Mouse (Mus musculus): ENCODE data around the gene Kiss1r. TPM values are rescaled to one million over a fixed set of nuclear protein-coding genes. Genes with fewer than 3 reads are reported as not detected.

The Kiss1r gene
- polyA plus RNA-seq, 1 experiment from 2014 or later: 1.2 TPM

DNA sequence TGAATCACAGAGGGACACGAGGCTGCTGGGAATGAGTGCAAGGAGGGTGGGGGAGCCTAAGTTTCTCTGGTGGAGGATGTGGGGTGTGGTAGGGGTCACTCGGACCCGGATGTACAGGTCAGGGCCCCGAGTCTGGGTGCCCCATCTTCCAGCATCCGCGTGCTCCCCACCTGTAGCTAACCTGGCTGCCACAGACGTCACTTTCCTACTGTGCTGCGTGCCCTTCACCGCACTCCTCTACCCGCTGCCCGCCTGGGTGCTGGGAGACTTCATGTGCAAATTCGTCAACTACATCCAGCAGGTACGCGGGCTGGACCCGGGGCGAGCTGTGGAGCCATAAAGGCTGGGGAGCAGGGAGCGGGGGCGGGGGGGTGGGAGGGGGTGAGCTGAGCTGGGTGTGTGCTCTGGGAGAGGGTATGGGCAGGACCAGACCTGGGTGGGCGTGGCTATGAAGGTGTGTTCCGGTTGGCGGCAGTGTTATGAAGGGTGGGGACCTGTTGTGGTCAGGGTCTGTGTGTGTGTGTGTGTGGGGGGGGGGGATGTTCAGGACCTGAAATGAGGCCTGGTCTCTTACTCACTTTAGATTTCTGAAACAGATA is 2.6 kb downstream of the Kiss1r start:
- no peak overlapping the region for H3K27ac ChIP-seq
- peak overlapping the region; percentile 35; the same call in 1 of the 2 replicates for H3K9ac ChIP-seq
- WGBS: 5% methylated on average over 21 of the region's 21 CpGs
- peaks cover 60% of the 10 kb centered on the region for H3K4me1 ChIP-seq
- H3K9me3 ChIP-seq (replicated peaks): no peaks in the 10 kb centered on the region; the same call in 1 of the 2 replicates
- H3K4me2 ChIP-seq (replicated peaks): 0 out of 2 replicates have a peak overlapping the region, but pooled peaks have one; percentile 15
- H3K4me3 ChIP-seq: 0 out of 2 replicates have a peak overlapping the region, but pooled peaks have one; percentile 2
- H3K36me3 ChIP-seq: no peaks in the 10 kb centered on the region
- no peak for ATAC-seq (ENCODE audit: low FRiP score)
- peaks cover 72% of the 10 kb centered on the region for H3K27me3 ChIP-seq

DNA sequence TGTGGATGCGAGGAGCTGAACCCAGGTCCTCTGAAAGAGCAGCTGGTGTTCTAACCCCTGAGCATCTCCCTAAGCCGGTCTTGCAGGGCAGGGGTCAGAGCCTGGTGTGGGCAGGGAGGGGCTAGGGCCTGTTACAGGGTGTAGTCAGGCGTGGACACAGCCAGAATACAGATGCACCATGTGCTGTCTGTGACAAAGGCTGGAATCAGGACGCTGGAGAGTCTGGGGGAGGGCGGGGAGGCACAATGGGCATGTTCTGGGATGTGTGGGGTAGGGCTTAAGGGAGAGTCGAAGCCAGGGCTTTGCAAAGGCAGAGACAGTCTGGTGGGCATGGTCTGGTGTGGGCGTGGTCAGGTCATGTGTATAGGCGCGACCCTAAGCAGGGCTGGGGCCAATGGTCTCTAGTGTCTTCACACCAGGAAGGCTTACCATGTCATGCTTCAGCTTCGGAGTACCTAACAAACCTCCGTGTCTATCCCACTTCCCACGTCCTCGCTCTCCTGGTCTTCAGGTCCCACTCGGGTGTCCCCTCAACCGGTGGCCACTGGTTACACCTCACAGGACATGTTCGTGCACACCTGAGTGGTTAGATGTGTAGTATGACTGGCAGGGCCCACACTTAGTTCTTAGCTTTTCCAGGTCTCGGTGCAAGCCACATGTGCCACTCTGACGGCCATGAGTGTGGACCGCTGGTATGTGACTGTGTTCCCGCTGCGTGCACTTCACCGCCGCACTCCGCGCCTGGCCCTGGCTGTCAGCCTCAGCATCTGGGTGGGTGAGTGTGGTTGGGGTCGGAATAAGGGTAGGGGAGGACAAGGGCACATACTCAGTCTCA is 3.5 kb downstream of the Kiss1r start:
- H3K4me2 ChIP-seq (replicated peaks): peak overlapping the region; percentile 46
- no peak for ATAC-seq (ENCODE audit: low FRiP score)

DNA sequence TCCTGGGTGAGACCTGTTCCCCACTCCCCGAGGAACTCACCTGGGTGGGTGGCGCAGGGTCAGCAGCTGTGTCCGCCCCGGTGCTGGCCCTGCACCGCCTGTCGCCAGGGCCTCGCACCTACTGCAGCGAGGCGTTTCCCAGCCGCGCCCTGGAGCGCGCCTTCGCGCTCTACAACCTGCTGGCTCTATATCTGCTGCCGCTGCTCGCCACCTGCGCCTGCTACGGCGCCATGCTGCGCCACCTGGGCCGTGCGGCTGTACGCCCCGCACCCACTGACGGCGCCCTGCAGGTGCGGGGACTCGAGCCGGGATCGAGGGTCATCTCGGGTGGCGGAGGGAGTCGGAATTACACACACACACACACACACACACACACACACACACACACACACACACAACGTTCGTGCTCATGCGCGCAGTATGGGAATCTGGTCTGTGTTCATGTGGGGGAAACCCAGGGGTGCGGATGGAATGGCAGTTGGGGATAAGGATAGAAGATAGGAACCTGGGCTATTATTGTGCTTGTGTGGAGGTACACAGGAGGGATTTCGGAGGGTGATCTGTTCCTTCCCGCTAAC is 4.3 kb downstream of the Kiss1r start, which contains the start of gene R3hdm4:
Gene R3hdm4, minus strand, starts transcription at position 251 of the 578 bp plus-strand sequence.
- Histone ChIP-seq H3K9ac (peak within 1 kb of the TSS; percentile 56), H3K9me3 (replicated peaks) (no peaks in the 10 kb centered on the region; the same call in 1 of the 2 replicates), H3K4me2 (replicated peaks) (peak within 1 kb of the TSS; percentile 46), H3K4me1 (peaks cover 49% of the 10 kb centered on the region), H3K36me3 (no peaks in the 10 kb centered on the region), H3K4me3 (peak within 1 kb of the TSS; percentile 28), H3K27ac (no peak within 1 kb of the TSS), H3K27me3 (peaks cover 72% of the 10 kb centered on the region)
- WGBS: 6% methylated on average over 40 of the region's 41 CpGs
- ATAC-seq (ENCODE audit: low FRiP score): no peak

More for the DNA sequence above, 3.5 kb downstream of the Kiss1r start:
- Histone ChIP-seq H3K9me3 (replicated peaks) (no peaks in the 10 kb centered on the region; the same call in 1 of the 2 replicates), H3K36me3 (no peaks in the 10 kb centered on the region), H3K27ac (no peak overlapping the region), H3K9ac (peak overlapping the region; percentile 5; the same call in 1 of the 2 replicates), H3K4me1 (peaks cover 51% of the 10 kb centered on the region), H3K4me3 (peak overlapping the region; percentile 28), H3K27me3 (peaks cover 72% of the 10 kb centered on the region)
- 13% methylated on average over 26 of the region's 26 CpGs for WGBS

DNA sequence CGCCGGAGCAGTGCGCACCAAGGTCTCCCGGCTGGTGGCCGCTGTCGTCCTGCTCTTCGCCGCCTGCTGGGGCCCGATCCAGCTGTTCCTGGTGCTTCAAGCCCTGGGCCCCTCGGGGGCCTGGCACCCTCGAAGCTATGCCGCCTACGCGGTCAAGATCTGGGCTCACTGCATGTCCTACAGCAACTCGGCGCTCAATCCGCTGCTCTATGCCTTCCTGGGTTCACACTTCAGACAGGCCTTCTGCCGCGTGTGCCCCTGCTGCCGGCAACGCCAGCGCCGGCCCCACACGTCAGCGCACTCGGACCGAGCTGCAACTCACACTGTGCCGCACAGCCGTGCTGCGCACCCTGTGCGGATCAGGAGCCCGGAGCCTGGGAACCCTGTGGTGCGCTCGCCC is 4.8 kb downstream of the Kiss1r start:
- H3K4me2 ChIP-seq (replicated peaks): peak overlapping the region; percentile 46
- H3K4me3 ChIP-seq: peak overlapping the region; percentile 28
- H3K27ac ChIP-seq: no peak overlapping the region
- H3K36me3 ChIP-seq: no peaks in the 10 kb centered on the region
- peaks cover 52% of the 10 kb centered on the region for H3K4me1 ChIP-seq
- peaks cover 72% of the 10 kb centered on the region for H3K27me3 ChIP-seq
- peak overlapping the region; percentile 56 for H3K9ac ChIP-seq
- H3K9me3 ChIP-seq (replicated peaks): no peaks in the 10 kb centered on the region; the same call in 1 of the 2 replicates
- WGBS: 1% methylated on average over 34 of the region's 34 CpGs
- no peak for ATAC-seq (ENCODE audit: low FRiP score)

DNA sequence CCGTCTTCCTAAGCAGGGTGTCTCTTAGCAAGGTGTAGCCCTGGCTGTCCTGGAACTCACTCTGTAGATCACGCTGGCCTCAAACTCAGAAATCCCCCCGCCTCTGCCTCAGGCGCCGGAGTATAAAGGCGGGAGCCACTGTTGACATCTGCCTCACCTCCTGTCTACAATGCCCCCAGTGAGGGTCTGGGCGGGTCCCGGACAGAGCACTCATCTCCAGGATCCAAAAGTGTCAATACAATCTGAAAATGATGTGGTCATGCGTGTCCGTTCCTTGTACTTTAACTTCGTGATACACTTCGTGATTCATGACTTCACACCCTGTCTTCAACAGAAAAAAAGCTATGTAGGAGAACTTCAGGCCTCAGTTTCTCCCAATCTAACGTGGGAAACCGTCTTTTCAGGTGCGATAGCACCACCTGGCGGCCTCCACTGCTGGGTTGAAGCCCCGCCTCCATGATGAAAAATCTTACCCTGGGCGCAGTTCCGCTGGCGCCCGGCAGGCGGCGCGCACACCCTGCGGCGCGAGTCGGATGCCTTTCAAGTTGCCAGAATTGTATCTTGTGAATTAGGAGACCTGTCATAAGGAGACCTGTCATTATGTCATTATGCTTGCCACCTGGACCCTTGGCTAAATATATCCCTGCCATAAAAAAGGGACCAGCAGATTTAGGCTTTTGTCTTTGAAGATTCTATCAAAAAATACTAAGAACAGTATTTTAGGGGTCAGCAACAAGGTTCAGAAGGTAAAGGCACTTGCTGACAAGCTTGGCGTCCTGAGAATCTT is 8.4 kb downstream of the Kiss1r start:
- Histone ChIP-seq H3K27ac (no peak overlapping the region), H3K9ac (no peak overlapping the region), H3K4me3 (no peak overlapping the region), H3K36me3 (no peaks in the 10 kb centered on the region), H3K27me3 (peaks cover 40% of the 10 kb centered on the region), H3K9me3 (replicated peaks) (no peaks in the 10 kb centered on the region), H3K4me2 (replicated peaks) (peak overlapping the region; percentile 84; the same call in 1 of the 2 replicates), H3K4me1 (peaks cover 45% of the 10 kb centered on the region)
- 11% methylated on average over 29 of the region's 29 CpGs for WGBS
- no peak for ATAC-seq (ENCODE audit: low FRiP score)

DNA sequence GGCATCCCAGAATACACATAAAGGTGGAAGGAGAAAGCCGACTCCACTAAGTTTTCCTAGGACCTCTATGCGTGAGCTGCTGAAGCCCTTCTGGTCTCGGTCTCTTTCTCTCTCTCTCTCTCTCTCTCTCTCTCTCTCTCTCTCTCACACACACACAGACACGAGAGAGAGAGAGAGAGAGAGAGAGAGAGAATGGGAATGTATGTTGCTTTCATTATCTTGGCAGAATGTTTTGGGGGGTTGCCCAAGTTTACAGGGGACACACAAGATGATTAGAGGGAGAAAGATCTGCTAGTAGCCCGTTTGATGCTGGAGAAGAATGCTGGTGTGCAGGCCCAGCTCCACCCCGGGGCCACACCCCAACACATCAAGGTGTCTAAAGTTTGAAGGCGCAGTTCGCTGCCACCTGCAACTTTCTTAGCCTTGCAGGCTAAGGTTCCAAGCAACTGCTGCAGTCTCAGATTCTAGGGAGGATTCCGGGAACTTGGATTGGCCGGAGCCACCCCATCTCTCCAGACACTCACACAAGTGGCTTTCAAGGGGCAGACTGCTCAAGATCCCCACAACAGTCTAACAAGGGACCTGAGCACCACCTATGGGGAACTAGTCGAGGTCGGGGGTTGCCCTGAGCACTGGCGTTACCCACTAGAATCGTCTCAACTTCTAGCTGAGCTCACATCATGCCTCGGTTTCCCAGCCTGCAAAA is 9.2 kb downstream of the Kiss1r start:
- 11% methylated on average over 15 of the region's 15 CpGs for WGBS
- H3K9ac ChIP-seq: peak overlapping the region; percentile 95
- no peaks in the 10 kb centered on the region for H3K9me3 ChIP-seq (replicated peaks)
- peak overlapping the region; percentile 84 for H3K4me2 ChIP-seq (replicated peaks)
- H3K4me3 ChIP-seq: peak overlapping the region; percentile 89
- peaks cover 33% of the 10 kb centered on the region for H3K27me3 ChIP-seq
- no peak for ATAC-seq (ENCODE audit: low FRiP score)
- H3K4me1 ChIP-seq: peaks cover 46% of the 10 kb centered on the region
- H3K27ac ChIP-seq: no peak overlapping the region
- peaks cover 2% of the 10 kb centered on the region for H3K36me3 ChIP-seq

DNA sequence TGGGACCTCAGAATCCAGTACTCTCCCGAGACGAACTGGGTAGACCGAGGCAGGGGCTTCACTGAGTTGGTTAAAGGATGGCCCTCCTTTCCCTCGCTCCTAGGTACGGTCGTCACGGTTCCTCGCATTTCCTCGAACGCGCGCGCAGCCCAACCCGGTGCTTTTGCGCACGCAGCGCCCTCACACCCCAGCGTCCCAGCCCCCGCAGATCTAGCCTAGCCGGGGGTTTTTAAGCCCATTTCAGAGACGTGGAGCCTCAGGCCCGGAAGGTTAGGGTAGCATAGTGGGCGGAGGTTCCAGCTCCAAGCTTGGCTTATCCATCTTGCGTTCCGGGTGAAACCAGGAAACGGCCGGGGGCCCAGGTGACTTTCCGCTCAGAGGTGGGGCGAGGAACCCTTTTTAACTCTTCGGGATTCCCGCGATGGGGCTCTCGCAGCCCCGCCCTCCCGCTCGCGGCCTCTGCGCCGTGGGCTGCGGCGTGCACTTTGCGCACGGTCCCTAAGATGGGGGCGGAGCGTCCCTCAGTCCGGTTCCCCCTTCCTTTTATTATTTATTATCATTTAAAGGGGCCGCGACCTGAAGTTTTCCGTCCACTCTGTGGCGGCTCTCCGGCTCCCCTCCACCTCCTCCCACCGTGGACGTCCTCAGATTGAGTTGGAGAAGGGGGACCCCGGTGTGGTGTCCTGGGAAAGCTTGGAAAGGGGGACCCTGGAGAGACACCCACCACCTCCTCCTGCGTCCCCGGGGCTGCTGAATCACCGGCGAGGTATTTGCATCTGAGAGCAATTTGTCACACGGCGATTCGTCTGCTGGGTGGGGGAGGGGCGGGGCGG is 9.9 kb downstream of the Kiss1r start, which contains the start of gene Arid3a:
Gene Arid3a, plus strand, starts transcription at position 553 of the 833 bp plus-strand sequence.
- peak within 1 kb of the TSS; percentile 84 for H3K4me2 ChIP-seq (replicated peaks)
- H3K27ac ChIP-seq: peak within 1 kb of the TSS; percentile 96
- peaks cover 39% of the 10 kb centered on the region for H3K4me1 ChIP-seq
- peak; percentile 74 for ATAC-seq (ENCODE audit: low FRiP score)
- WGBS: under 1% methylated on average over 63 of the region's 63 CpGs
- peaks cover 10% of the 10 kb centered on the region for H3K36me3 ChIP-seq
- H3K9me3 ChIP-seq (replicated peaks): no peaks in the 10 kb centered on the region
- H3K9ac ChIP-seq: peak within 1 kb of the TSS; percentile 95
- peak within 1 kb of the TSS; percentile 89 for H3K4me3 ChIP-seq
- H3K27me3 ChIP-seq: peaks cover 25% of the 10 kb centered on the region

DNA sequence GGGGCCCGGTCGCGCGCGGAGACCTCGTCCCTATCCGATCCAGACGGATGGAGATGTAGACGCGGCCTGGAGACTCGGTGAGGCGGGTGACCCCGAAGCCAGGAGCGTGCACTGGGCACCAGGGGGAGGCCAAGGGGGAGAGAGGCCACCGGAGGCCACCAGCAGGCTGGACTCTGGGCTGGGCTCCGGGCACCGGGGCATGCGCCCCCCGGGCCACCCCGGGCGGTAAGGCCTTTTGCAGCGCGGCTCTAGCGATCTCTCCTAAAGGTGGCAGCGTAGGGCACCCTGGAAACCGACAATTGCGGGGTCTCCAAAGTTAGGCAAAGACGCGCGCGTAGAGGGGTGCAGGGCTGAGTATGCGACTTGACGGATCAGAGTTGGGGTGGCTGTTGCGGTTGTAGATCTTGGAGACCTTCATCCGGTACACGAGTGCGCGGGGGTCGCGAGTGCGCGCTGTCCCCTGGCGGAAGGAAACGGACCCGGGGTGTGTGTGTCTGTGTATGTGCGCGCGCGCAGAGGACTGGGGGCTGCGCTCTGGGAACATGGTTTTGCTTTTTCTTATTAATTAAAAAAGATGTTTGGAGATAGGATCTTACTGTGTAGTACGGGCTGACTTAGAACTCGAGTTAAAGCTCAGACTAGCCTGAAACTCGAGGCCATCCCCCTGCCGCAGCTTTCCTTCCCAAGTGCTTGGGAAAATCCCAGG is 10.7 kb downstream of the Kiss1r start:
- Histone ChIP-seq H3K27me3 (peaks cover 18% of the 10 kb centered on the region), H3K4me2 (replicated peaks) (peak overlapping the region; percentile 84), H3K9me3 (replicated peaks) (no peaks in the 10 kb centered on the region), H3K9ac (peak overlapping the region; percentile 95), H3K27ac (peak overlapping the region; percentile 96), H3K4me3 (peak overlapping the region; percentile 89), H3K36me3 (peaks cover 18% of the 10 kb centered on the region), H3K4me1 (peaks cover 45% of the 10 kb centered on the region)
- under 1% methylated on average over 54 of the region's 54 CpGs for WGBS
- ATAC-seq (ENCODE audit: low FRiP score): peak; percentile 36

DNA sequence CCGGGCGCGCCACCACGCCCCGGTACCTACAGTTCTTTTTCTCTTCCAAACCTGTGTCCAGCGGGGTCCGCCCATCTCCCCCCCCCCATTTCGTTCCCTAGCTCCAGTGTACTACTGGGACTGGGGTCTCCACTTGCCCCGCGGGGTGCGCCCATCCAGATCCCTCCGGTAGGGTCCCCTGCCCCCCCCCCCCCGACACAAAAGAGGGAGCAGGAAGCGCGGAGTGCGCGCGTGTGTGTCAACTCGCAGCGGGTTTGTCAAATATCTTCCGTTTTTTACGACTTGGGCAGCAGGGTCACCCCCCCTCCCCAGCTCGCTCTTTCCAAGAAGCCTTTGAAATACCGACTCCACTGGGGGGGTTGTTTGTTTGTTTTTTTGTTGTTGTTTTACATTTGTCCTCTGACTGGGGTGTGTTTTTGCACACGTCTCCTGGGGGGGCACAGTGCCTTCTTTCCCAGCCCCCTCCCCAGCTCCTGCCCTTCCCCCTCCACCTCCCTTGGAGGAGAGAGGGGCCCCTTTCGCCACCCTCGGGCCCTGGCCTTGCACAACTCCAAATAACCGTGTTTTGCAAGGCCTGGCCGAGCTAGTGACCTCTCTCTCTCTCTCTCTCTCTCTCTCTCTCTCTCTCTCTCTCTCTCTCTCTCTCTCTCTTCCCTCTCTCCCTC is 11.4 kb downstream of the Kiss1r start:
- H3K9me3 ChIP-seq (replicated peaks): no peaks in the 10 kb centered on the region
- peak overlapping the region; percentile 89 for H3K4me3 ChIP-seq
- peaks cover 51% of the 10 kb centered on the region for H3K4me1 ChIP-seq
- WGBS: under 1% methylated on average over 24 of the region's 29 CpGs
- ATAC-seq (ENCODE audit: low FRiP score): no peak
- peaks cover 11% of the 10 kb centered on the region for H3K27me3 ChIP-seq
- H3K36me3 ChIP-seq: peaks cover 23% of the 10 kb centered on the region
- H3K27ac ChIP-seq: peak overlapping the region; percentile 96
- peak overlapping the region; percentile 95 for H3K9ac ChIP-seq
- H3K4me2 ChIP-seq (replicated peaks): peak overlapping the region; percentile 84
